Mouse (Mus musculus) heart, adult 2 months (tissue): ENCODE results near the gene Sptssa.

Experiments used
- CTCF ChIP-seq: fragments of 200-600 bp; IDR thresholded peaks from 2 replicates; pipeline ENCODE4 v1.8.1; 2022; ENCODE audit warnings: antibody characterized with exemption, mild to moderate bottlenecking, moderate library complexity
- EP300 ChIP-seq: fragments of 200-500 bp; IDR thresholded peaks from 2 replicates; pipeline ENCODE4 v1.6.1; 2011; ENCODE audit warnings: low read depth, low read length, control low read depth; ENCODE audit not compliant: insufficient read depth
- POLR2A ChIP-seq: fragments of 200-500 bp; IDR thresholded peaks from 2 replicates; pipeline ENCODE4 v1.6.1; 2011; ENCODE audit warnings: mild to moderate bottlenecking, low read depth, low read length, control low read depth; ENCODE audit not compliant: insufficient read depth

- TF ChIP-seq CTCF, result no peak
- TF ChIP-seq POLR2A, result no peak
- TF ChIP-seq EP300, result no peak
Measured at GRCm38 (mm10) chr12:54621942-54622341, 34.4 kb downstream of the Sptssa start.
